Mouse (Mus musculus) erythroid progenitor cell, adult 5-6 weeks (primary cell): ENCODE data around the gene Fuz. TPM values are rescaled to one million over a fixed set of nuclear protein-coding genes. Genes with fewer than 3 reads are reported as not detected.

Experiments used
- ATAC-seq: replicated peaks from 2 replicates; pipeline ENCODE4 v1.8.0; 2016; ENCODE audit warnings: moderate number of reproducible peaks, mild to moderate bottlenecking, moderate TSS enrichment, inconsistent platforms; ENCODE audit not compliant: poor library complexity, low FRiP score, severe bottlenecking
- total RNA-seq, 2 experiments: library from RNA; stranded (forward) in 1 of 2; stranded (reverse) in 1 of 2; fragments of 150-400 nt in 1 of 2; fragments of 186-747, 209-891 nt in 1 of 2; gene quantifications; 2 replicates each; pipeline versions ENCODE4 v1.2.3 to v1.2.4; 2015 to 2017; ENCODE audit warnings: low replicate concordance in 2 of 2

The Fuz gene
- total RNA-seq (2015; ENCODE audit: low replicate concordance) (2.5 and 6.5 TPM in 2 replicates), total RNA-seq (2017; ENCODE audit: low replicate concordance) (4.5 and 6.7 TPM in 2 replicates)

DNA sequence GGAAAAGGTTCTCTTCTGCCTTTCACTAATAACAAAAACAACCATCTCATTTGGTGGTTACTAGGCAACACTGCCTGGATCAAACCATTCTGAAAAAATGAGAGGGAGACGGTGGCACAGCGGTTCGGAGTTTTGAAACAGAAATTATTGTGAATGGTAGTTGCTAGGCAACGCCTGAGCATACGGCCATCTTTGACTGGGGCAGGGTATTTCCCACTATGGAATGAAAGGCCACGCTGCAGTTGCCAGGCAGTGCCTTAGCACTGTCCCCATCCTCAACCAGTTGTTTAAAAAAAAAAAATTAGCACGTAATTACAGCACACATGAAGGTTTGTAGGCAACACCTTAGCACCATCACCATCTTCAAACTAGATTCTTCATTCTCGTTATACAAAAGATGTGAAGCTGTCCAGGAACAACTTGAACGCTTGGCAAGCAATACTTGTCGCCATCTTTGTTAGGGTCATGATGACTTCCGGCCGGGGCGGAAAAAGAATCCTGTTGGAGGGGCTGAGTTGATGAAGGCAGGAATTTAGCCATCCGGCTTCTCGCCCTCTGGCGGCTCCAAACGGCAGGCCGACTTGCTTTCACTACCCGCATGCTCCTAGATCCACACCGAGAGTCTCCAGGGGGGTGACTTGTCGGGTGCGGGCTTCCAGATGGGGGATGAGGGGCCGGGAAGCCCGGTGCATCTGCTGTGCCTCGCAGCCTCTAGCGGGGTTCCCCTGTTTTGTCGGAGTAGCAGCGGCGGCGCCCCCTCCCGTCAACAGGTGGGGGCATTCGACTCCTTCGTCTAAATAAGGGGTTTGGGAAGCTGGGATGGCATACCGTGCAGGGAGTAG, at the start of gene Fuz:
TSS of gene Fuz (plus strand) at position 487 of the 842 bp plus-strand sequence.
- ATAC-seq = peak; percentile 64

DNA sequence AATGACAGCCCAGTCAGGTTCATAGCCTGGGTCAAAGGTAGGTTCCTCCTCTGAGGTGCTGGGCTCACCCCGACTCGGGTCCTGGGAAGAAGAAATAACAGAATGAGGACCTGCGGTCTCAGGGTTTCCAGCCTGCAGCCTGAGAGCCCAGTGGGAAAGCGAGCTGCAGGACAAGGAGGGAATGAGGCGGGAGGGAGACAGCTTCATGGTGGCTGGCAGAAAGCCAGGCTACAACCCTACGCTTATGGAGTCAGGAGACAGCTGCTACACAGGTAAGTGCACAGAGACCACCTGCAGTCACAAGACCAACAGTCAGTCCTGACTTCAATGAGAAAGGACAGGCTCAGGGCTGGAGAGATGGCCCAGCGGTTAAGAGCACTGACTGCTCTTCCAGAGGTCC, 49.1 kb upstream of the Fuz start:
- ATAC-seq = no peak

DNA sequence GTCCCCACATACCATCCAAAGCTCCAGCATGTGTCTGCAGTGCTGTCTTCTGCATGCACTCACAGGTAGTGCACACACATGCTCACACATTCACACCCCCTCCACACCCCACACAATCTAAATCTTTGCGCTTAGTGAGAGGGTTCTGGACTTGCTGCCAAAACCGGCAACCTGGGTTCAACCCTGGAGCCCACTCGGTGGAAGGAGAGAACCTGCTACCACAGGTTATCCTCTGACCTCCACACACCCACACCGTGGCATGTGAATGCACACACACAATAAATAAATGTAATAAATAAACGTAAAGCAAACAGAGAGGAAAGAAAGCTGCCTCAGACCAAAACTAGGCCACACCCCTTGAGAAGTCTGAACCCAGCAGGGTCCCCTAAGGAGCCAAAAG, 48.1 kb upstream of the Fuz start:
- no peak for ATAC-seq

DNA sequence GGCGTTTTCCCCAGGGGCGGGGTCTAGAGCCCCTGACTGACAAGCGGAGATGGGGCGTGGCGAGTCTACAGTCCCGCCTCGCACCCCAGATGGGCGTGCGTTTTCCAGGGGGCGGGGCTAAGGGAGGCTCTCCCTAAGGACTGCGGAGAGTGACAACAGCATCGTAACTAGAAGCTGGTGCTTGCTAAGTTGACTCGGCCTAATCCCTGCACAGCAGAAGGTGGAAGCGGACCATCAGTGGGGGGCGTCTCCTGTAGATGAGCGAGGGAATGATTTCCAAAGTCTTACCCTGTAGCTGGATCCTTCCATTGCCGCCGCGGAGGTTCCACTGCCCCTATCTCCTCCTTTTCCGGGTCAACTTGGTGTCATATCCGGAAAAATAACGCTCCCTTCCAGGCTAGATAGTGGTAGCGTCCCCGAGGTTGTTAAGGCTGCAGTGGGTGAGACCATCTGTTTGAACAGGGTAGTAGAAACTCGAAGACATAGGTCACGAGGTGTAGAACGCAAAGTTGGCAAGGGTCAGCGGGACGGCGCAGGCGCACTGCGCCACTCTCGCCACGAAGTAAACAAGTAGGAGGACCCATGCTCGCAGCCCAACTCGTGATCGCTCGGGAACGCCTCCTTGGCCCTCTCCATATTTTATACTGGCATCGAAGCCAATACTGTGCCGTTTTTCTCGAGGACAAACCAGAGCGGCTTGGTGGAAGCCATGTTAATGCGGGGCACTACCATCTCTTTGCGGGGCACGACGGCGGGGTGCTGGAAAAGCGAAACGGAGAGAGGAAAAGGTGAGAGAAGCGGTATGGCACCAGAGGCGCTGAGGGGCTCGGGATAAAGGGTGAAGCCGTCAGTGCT, 47.1 kb upstream of the Fuz start, which contains the start of the genes Akt1s1 and Tbc1d17:
TSS of gene Akt1s1 (plus strand) at position 431 of the 855 bp plus-strand sequence.
TSS of gene Tbc1d17 (minus strand) at position 519 of the 855 bp plus-strand sequence.
- peak; percentile 78 for ATAC-seq

DNA sequence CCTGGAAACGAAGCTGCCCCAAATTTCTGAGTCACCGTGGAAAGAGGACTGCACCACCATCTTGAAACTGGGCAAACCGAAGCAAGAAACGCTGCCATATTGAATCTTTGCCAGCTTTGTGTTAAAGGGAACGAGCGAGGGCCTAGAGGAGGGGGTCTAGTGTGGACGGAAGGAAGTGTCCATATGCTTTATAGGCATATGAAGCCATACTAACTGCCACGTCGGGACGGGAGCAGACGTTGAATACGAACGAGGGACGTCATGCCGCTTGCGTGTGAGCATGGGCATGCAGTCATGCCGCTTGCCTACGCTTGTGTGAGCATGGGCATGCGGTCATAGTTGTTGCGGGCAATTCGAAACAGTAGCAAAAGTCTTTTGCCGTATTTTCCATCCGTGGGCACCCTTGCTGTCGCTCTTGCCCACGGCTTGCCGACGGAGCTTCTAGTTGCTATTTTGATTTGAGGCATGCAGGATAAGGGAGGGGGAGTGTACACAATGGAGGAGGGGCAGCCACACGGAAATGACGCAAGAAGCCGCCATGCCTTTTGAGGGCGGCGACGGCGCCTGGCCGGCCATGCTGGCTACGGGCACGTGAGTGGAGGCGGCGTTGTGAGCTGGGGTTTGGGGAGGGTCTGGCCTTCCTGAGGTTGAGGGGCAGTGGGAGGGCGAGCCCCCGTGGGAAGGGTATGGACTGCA, 46.3 kb upstream of the Fuz start:
- peak; percentile 55 for ATAC-seq

DNA sequence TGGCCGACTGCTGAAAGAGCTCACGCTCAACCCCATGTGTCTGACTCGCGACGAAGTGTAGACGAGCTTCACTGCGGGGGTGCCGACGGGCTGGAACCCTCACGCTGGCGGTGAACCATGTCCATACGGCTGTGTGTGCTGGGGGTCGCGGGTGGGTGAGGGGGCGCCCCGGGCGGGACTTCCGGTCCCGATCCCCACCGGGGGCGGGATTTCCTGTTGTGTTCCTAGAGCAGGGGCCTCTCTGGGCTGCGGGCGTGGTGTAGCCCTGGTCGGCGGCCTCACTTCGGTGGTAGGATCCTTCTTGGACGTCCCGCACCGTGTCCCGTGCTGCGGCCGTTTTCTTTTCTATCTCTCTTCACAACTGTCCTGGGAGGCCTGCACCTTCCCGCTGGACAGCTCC, 45.7 kb upstream of the Fuz start:
- no peak for ATAC-seq

DNA sequence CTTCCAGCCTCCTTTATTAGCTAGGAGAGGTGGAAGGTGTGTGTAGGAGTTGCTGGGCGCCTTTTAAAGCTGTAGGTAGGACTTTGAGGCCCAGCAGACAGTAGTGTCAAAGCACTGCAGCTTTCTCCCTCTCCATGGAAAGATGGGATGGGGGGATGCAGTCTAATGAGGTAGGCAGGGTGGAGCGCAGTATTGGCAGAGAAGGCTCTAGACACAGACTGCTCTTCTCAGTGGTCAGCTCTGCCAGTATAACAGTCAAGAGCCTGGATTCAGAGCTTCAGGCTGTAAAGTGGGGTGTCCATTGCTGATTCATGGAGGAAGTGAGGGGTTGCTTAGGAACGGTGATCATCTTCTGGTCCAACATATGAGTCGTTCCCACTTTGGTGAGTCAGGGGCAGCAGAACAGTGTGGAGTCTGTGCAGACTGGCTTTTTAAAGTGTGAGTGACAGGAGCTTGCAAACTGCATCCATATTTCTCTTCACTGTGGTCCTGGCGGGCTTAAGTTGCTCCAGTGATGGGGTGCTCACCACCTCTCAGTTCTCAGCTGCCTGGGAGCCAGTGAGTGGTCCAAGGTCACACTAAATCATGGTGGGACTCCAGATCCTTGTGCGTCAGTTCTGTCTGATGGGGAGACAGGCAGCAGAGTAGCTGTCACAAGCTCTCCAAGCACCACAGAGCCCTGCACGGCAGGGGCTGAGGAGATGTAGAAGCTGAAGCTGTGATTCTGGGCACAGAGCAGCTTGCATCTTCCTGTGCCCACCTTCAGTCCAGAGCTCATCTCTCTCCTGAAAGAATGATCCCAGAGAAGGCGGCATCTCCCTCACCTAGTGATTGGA, 44.9 kb upstream of the Fuz start:
- ATAC-seq = no peak

DNA sequence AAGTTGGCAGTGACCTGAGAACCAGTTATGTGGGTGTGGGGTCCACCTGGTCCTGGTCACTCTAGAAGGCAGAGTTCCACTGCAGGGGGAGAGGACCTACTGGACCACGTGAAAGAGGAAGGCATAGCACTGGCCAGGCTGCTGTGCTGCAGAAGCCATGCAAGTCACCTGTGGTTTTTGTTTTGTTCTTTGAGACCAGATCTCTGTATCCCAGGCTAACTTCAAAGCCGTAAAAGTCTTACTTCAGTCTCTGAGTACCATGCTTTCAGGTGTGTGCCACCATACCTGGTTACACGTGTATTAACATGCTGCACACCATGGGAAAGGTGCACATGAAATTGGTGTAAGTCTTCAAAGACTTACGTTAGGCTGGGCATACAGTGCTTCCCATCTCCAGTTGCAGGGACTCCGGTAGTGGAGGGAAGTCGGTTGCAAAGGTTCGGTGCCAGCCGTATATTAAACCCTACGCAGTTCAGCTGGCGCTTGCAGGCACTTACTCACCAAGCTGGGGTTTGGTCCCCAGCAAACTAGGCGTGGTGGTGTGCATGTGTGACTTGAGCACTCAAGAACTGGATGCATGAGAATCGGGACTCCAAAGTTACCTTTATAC, 44.1 kb upstream of the Fuz start:
- no peak for ATAC-seq

DNA sequence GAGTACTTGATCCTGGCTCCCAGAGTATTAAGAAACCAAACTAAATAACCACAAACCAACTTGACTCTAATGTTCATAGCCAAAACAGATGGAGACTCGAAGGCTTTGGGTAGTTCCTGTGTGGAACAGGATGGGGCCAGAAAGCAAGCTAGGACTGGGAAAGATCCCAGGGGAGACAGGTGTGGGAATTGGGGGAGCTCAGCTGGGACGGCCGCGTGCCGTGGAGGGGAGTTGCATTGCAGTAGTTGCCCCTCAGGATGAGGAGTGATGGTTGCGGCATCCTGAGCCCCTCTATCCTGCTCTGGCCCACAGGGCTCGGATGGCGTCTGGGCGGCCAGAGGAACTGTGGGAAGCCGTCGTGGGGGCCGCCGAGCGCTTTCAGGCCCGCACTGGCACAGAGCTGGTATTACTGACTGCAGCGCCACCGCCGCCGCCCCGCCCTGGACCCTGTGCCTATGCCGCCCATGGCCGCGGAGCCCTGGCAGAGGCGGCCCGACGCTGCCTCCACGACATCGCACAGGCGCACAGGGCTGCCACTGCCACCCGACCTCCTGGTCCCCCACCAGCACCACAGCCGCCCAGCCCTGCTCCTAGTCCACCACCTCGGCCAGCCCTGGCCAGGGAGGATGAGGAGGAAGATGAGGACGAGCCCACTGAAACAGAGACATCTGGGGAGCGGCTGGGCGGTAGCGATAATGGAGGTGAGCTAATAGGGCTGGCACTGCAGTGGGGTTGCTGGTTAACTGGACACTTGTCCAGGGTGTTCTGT, 43.4 kb upstream of the Fuz start:
- ATAC-seq = no peak

DNA sequence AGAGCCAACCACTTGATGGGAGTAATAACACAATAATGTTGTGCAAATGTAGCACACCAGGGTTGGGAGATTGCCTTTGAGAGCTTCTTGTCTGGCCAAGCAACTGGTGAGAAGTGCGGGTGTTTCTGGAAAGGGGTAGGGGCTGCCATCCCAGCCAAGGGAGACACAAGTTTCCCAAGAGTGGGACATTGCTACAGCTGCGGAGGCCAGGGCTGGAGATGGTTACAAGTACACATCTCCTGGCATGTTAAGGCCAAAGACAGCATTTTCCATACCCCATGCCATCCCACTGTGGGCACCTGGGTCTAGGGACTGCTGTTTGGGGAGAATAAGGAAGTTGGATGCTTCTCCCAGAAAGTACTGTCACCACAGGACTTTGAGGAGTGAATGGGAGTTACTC, 42.8 kb upstream of the Fuz start:
- no peak for ATAC-seq

DNA sequence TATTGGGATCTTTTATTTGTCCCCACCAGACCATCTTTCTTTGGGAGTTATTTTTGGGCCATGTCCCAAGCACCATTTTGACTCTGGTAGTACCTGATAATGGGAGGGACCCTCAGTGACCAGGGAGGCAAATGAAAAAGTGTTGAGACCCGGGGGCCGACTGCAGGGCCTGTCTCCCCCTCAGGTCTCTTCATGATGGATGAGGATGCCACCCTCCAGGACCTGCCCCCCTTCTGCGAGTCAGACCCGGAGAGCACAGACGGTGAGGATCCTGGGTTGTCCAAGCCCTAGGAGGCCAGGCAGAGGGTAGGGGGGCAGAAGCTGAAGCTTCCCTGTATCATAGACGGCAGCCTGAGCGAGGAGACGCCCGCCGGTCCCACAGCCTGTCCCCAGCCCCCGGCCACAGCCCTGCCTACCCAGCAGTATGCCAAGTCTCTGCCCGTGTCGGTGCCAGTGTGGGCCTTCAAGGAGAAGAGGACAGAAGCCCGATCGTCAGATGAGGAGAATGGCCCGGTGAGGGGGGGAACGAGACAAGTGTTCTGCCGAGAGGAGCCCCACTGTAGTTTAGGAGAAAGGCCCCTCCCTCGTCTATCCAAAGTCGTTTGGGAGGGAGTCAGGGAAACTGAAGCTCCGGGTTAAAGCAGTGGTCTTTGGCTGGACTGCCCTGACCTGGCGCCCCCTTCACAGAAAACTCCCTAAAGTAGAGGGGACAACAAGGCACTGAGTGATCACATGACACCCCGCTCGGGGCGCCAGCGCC, 42.1 kb upstream of the Fuz start:
- ATAC-seq = peak; percentile 3; the same call in 1 of the 2 replicates

DNA sequence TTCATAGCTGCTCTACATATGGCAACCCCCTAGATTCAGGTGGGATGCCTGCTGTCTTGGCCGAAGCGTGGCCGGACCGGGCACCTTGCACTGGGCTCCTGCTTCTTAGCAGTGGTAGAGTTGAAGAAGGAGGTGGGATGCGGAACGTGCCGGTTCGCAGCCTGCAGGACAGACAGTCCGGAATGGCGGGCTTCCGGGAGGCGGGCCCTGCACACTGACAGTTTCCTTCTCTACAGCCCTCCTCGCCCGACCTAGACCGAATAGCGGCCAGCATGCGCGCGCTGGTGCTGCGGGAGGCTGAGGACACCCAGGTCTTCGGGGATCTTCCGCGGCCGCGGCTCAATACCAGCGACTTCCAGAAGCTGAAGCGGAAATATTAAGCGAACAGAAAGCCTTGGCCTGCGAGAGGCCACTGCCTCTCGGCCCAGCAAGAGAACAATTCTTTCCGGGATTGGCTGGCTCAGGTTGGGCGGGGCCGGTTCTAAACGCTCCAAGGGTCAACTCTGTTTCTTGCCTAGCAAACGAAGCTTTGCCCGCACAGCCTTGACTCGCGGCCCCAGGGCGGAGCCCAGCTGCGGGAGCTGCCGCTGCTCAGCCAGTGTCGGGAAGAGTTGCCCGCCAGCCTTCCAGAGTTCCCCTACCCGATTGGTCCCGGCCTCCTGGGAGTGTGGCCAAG, 41.4 kb upstream of the Fuz start:
- ATAC-seq = peak; percentile 60

DNA sequence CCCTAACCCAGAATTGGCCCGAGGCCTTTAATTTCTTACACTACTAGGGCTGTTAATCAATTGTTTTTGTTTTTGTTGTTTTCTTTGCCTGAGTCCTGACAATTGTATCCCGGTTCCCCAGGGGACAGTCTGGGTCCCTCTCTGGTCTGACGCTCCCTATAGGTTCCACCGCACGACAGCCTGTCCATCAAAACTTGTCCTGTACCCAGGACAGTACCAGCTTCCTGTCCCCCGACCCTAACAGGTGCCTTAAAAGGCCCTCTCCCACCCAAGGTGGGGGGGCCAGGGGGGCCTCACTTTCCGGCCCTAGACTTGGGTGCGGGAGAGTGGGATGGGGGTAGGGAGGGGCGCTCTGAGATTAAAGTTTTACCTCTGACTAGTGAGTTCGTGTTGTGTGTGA, 40.8 kb upstream of the Fuz start:
- ATAC-seq = no peak

DNA sequence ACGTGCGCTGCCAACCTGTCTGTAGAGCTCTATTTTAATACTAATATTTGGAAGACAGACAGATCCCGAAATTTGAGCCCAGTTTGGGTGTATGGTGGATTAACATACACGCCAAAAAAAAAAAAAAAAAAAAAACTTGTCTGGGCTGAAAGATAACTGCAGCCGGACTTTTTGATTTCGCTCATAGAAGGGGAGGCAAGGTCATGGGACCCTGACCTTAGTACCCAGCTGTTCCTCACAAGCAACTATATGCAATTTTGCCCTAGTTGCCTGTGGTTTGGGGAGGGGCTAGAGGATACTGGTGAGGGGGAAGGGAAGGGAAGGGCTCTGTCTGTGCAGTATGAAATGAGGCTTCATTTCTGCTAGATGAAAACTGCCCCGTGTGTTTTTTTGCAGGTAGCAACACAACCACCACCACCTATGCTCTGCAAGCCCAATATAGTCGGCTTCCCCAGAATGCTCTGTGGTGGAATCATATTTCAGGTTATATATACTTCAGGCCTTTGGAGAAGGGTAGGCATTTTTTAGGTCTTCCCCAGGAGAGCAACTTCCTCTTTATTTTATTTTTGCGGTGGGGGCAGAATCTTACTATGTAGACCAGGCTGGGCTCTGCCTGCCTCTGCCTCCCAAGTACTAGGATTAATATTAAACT, 39.5 kb upstream of the Fuz start:
- no peak for ATAC-seq

DNA sequence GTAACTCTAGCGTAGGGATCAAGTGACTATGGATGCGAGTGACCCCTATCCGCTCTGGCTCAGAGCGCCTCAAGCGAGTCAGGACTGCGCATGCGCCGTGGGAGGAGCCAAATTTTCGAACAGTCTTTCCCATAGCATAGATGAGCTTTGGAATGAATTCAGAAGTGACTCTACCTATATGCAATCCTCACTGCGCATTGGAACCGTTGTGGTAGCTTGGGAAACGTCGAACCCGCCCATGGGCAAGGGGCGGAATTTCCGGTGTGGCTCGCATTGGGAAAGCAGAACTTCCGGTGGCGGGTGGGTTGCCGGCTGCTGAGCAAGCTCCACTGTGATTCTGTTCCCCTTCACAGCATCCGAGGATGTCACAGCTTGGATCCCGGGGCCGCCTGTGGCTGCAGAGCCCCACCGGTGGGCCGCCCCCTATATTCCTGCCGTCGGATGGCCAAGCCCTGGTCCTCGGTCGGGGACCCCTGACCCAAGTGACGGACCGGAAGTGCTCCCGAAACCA, 38.8 kb upstream of the Fuz start, which contains the start of gene Pnkp:
TSS of gene Pnkp (plus strand) at position 98 of the 511 bp plus-strand sequence.
- ATAC-seq = peak; percentile 50

DNA sequence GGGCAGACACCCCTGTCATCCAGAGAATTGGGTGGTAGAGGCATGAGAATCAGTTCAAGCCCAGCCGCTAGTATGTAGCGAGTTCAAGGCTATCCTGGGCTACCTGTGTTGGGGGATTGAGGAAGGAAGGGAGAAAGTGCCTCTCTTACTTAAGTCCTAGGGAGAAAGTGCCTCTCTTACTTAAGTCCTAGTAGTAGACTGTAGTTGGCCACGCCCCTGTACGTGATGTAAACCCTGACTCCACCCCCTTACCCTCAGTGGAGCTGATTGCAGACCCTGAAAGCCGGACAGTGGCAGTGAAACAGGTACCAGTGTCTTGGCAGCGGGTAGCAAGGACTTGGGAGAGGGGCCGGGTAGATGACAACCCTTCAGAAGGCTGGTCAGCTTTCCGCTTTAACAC, 38.0 kb upstream of the Fuz start:
- peak; percentile 37 for ATAC-seq
